Mouse (Mus musculus) 3134 (cell line): ENCODE data around the gene Rps6ka5.

Experiments used
- DNase-seq: peaks from one replicate; pipeline ENCODE4 v3.0.0-alpha.2; 2011; ENCODE audit warnings: low spot score; ENCODE audit not compliant: insufficient read length; ENCODE audit errors: extremely low read depth

Rps6ka5 gene

DNA sequence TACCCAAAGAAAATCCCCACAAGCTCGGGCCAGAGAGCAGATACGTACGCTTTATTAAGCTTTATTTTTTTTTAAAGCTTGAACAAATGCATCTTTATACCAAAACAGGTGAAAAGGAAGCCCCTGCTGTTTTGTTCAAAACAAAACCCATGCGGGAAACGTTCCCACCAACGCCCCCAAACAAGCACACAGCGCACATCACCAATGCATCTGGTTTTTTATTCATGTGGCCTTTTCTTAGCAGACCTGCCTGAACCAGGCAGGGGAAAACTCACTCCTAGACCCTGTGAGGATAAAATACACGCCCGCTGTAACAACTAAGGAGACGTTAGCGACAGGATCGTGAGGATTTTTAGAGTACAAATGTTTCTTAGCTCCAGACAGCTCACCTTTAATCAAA, 191.8 kb downstream of the Rps6ka5 start:
- no peak for DNase-seq

DNA sequence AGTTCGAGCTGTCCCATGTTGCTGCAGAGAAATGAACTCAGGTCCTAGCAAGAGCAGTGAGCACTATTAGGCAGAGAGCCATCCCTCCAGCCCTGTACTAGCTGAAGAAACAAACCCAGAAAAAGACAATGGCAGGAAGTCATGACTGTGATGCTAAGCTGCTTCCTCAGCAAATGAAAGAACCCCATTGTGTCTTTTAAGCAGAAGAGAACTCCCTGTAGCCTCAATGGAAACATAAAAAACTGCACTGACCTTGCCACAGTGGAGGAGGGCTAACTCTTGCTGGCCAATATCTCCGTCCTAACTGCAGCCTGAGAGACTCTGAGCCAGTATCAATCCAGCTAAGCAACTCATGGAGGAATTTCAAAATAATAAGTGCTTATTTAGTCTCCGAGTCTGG, 192.8 kb downstream of the Rps6ka5 start:
- DNase-seq = no peak

DNA sequence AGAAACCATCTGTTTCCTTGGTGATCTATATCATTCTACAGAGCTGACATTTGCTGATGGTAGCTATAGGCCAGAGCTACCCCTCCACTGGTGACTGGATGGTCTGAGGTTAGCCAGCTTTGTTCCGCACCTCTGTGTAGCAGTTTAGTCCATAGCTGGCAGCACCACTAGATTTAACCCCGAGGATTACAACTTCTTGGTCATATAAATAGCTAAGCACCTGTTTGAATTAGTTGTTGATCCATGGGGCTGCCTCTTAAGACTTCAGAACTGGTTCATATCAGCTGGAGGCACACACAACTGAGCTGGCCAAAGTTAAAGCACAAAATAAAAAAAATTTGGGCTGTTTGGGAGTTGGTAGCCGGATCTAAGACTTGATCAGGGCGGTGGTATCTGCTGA, 193.6 kb downstream of the Rps6ka5 start:
- DNase-seq = no peak

DNA sequence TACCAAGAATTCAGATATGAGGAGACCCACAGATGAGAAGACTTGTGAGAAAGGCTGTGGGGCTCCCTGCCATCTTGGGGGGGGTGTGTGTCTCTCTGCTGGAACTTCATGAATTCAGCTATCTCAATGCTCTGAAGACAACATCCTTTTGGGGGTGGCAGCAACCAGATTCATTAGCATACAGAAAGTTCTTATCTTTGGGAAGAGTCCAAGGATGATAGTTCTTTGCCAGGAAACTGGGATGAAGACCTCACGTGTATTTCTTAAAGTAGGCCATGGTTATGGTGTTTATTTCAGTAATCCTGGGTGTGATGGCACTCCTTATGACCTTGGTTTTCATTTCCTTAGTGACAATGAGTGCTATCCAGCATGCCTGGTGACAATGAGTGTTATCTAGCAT, 195.0 kb downstream of the Rps6ka5 start:
- DNase-seq = no peak

DNA sequence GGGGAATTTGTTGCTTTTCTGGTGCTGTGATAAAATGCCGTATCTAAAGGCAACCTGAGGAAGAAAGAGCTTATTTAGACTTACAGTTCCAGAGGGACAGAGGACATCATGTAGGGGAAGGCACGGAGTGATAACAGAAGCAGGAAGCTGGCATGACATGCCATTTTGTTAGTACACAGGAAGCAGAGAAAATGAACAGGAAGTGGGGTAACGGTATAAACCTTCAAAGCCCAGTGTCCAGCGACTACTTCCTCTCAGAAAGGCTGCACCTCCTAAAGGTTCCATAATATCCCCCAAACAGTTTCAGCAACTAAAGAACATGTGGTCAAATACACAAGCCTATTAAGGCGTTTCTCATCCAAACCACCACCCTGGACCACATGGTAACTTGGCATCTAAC, 195.9 kb downstream of the Rps6ka5 start:
- DNase-seq = no peak

- DNase-seq = no peak
Observed at GRCm38 (mm10) chr12:100529651-100530050, 197.1 kb downstream of the Rps6ka5 start.

- peak; percentile 44 for DNase-seq
Observed at GRCm38 (mm10) chr12:100529172-100529571, 197.6 kb downstream of the Rps6ka5 start.

- DNase-seq = no peak
Observed at GRCm38 (mm10) chr12:100528246-100528645, 198.5 kb downstream of the Rps6ka5 start.

DNA sequence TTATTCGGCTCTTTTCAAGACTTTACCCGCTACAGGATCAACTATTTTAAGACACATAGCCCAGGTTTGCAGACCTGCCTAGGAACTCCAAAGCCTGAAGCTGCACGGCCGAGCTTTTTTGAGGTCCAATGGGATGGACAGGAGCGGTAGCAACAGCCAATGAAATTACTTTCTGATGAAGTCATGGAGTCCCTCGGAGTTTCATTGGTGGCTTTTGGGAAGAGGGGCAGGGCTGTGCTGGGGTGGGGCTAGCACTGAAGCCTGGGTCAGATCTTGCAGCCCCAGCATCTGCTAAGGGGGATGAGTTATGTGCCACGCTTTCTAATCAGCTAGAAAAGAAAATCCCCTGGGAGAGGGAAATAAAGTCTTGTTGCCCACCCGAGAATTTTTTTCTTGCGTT, 199.0 kb downstream of the Rps6ka5 start:
- DNase-seq = no peak

DNA sequence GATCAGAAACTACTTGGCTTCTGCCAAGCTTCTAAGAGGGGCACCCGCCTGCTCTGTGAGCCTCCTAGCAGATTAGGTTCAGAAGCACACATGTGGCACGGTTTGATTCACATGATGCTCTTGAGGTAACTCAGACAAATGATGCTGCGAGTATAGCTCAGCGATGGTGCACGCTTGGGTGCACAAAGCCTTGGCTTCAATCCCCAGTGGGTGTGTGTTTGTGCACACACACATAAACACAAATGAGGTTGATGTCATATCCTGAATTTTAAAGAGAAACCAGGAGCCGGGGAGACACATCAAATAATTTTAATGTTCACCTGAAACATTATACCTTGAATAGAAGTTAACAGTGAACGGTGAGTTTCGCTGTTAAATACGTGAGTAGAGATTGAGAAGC, 199.5 kb downstream of the Rps6ka5 start:
- DNase-seq = no peak

DNA sequence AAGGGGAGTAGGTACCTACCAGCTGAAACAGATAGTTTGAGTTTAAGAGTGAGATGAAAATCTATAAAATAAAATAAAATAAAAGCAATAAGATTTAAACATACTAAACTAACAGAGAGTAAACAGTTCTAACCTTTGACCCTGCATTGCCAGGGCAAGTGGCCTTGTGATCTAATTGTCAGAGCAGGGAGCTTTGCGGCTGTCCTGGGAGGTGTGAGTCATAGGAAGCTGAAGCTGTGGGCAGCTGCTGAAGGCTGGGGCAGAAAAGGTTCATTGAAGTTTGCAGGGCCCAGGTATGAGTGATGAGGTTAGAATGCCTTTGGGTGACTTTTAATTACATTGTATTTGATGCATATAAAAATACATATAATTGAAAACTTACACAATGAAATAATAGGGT, 200.8 kb downstream of the Rps6ka5 start:
- peak; percentile 23 for DNase-seq

DNA sequence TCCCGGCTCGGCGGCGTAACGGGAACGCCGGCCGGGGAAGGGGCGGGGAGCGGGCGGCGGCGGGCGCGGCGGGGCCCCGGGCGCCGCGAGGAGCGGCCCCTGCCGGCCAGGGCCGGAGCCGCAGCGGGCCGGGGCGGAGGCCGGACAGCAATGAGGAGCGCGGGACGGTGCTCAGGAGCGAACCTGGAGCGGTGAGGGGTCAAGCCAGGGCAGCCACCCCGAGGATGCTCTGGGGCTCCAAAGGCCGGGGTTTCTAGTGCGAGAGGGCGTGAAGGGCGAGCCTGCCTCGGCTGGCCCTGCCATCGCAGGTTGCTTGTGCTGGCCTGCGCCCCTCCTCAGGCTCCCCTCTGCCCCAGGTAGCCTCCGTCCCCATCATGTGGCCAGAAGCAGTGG, 206.0 kb downstream of the Rps6ka5 start, which contains the start of gene Ttc7b:
Gene Ttc7b, minus strand, starts transcription at position 33 of the 393 bp plus-strand sequence.
- DNase-seq = peak; percentile 52

- DNase-seq = peak; percentile 66
Observed at GRCm38 (mm10) chr12:100520077-100520793, 206.5 kb downstream of the Rps6ka5 start.

- peak; percentile 70 for DNase-seq
Observed at GRCm38 (mm10) chr12:100519684-100520076, 207.1 kb downstream of the Rps6ka5 start.

GRCm38 (mm10) chr12:100517371-100517770, 209.4 kb downstream of the Rps6ka5 start:
- no peak for DNase-seq

- no peak for DNase-seq
Observed at GRCm38 (mm10) chr12:100516161-100516838, 210.5 kb downstream of the Rps6ka5 start.

- DNase-seq = no peak
Observed at GRCm38 (mm10) chr12:100515493-100515892, 211.3 kb downstream of the Rps6ka5 start.

- no peak for DNase-seq
Observed at GRCm38 (mm10) chr12:100514611-100515010, 212.2 kb downstream of the Rps6ka5 start.

DNA sequence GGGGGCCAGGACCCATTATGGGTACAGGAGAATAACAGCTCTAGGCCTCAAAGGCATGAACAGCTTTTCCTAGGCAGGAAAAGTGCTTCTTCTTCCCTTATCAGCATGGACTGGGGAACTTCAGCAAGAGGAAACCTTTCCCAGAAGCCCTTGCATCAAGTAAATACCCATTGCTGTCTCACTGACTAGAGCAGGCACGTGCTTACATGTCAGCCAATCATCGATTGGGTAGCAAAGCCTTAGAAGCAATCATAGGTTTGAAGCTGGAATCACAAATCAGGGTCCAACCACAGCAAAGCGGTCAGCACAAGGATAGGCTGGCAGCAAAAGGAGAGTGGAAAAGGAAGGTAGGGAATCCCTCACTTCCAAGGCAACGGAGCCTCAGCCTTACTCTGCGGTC, 213.7 kb downstream of the Rps6ka5 start:
- no peak for DNase-seq

GRCm38 (mm10) chr12:100512641-100513040, 214.1 kb downstream of the Rps6ka5 start:
- DNase-seq = no peak

GRCm38 (mm10) chr12:100509615-100510282, 217.0 kb downstream of the Rps6ka5 start:
- DNase-seq = no peak

DNA sequence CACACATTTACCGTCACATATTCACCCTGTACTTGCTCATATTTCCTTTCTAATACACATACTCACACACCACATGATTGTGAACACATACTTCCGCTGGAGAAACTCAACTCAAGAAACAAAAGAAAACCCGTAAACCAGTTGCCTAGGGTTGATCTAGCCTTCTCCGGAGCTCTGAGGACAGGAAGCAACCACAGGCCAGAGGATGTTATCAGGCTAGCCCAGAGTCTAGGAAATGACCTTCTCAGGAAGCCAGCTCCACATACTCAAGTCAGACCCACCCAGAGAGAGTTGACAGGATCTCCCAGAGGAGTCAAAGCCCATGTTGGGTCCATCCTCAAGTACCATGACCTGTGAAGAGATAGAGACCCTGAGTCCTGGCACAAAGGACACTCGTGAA, 218.1 kb downstream of the Rps6ka5 start:
- DNase-seq = no peak
